Mouse (Mus musculus) neural tube, embryonic 14.5 days (tissue): ENCODE results near the gene Hoxa3. TPM values are rescaled to one million over a fixed set of nuclear protein-coding genes. Genes with fewer than 3 reads are reported as not detected.

Source experiments
- ATAC-seq: fragments of 200-750 bp; cut with Nextera tagmentation; 2 replicates; pipeline ENCODE4 v1.8.0; 2017; ENCODE audit warnings: low read depth, mild to moderate bottlenecking, moderate TSS enrichment, moderate library complexity
- H3K27ac ChIP-seq: fragments of 300-500 bp; sonication (generic); 2 replicates; pipeline ENCODE4 v1.5.1; 2014; ENCODE audit warnings: low read depth, mild to moderate bottlenecking, control low read depth, low read length, moderate library complexity, mixed read lengths
- H3K27me3 ChIP-seq: fragments of 300-500 bp; sonication (generic); 2 replicates; pipeline ENCODE4 v1.6.1; 2014; ENCODE audit warnings: low read length; ENCODE audit not compliant: control insufficient read depth, insufficient read depth
- H3K36me3 ChIP-seq: fragments of 300-500 bp; sonication (generic); 2 replicates; pipeline ENCODE4 v1.6.1; 2014; ENCODE audit warnings: low read length, mixed read lengths; ENCODE audit not compliant: control insufficient read depth, insufficient read depth
- H3K4me1 ChIP-seq: fragments of 300-500 bp; sonication (generic); 2 replicates; pipeline ENCODE4 v1.6.1; 2014; ENCODE audit warnings: low read length; ENCODE audit not compliant: control insufficient read depth, insufficient read depth
- H3K4me2 ChIP-seq: fragments of 300-500 bp; sonication (generic); 2 replicates; pipeline ENCODE4 v1.6.1; 2014; ENCODE audit warnings: mild to moderate bottlenecking, low read depth, low read length, control low read depth
- H3K4me3 ChIP-seq: fragments of 300-500 bp; sonication (generic); 2 replicates; pipeline ENCODE4 v1.5.1; 2014; ENCODE audit warnings: low read depth, low read length, control low read depth, mixed read lengths
- H3K9ac ChIP-seq: fragments of 300-500 bp; sonication (generic); replicated peaks from 2 replicates; pipeline ENCODE4 v1.6.1; 2014; ENCODE audit warnings: low read depth, mild to moderate bottlenecking, control low read depth, low read length, mixed read lengths
- H3K9me3 ChIP-seq: fragments of 300-500 bp; sonication (generic); 2 replicates; pipeline ENCODE4 v1.6.1; 2016; ENCODE audit warnings: low read length; ENCODE audit not compliant: control insufficient read depth
- WGBS: fragments of 180-500 bp; shearing (Covaris S2); extraction: QIAGEN DNeasy Blood & Tissue Kit; methylation state at CpG from one replicate; pipeline ENCODE4 v1.1.7; 2014; 5-methylcytosine and 5-hydroxymethylcytosine counted together
- polyA plus RNA-seq: library from polyadenylated mRNA; unstranded; fragments of >200 nt; fragmentation: Nextera tagmentation; extraction: Ambion mirVana; gene quantifications from 2 replicates; pipeline ENCODE4 v1.2.1, GENCODE M21; 2014

The Hoxa3 gene
- polyA plus RNA-seq, 1 experiment from 2014 or later = 13.4 TPM

DNA sequence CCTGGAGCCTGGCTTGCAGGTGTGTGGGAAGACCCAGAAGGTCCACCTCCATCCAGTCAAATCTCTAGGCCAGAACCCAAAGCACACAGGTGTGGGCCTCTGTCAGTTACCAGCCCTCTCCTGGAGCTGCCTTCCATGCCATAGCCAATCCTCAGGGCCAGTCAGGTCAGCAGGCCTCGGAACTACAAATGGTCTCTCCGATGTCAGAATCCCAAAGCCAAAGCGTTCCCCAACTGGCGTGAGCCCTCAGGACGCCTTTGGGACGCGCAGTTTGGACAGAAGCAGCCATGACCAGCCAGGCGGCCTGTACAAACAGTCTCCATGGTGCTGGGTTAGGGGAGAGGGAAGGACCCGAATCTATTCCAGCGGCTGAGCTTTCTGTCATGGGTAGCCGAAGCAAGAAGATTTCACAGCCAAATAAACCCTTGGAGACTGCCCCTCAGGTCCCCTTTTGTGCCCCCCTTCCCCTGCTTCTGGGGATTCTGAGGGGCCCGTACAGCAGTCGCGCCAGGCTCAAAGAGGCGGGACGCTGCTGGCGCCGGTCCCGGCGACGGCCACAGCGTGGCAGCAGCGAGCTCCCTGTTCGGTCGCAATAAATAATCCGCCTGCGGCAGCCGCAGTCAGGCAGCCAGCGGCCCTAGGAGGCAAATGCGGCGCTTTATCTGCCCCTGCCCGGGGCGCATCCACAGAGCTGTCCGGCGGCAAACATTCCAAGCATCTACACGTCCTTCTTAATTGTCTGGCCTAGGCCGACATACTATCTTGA lies 1.8 kb downstream of the Hoxa3 start:
- WGBS = under 1% methylated on average over 37 of the region's 37 CpGs
- Histone ChIP-seq H3K27ac (peak overlapping the region; percentile 99), H3K4me1 (peaks cover 40% of the 10 kb centered on the region)

DNA sequence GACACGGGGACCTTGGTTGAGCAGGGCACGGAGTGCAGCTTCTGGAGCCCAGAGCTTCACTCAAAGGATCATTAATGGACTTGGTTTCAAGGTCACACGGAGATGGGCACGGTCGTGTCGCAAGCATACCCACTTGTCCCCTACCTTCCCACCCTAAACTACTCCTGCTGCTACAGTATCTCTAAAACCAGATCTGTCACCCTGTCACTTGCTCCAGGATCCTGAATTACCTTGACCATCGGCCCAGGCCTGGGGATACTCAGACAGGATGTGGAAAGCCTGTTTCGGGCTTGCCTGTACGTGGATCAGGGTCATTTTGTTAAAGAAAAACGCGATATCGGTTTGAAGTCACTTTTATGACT lies 3.5 kb downstream of the Hoxa3 start:
- Histone ChIP-seq H3K36me3 (peaks cover 19% of the 10 kb centered on the region; the same call in 1 of the 2 replicates), H3K27me3 (no peaks in the 10 kb centered on the region), H3K4me3 (peak overlapping the region; percentile 88), H3K4me1 (peaks cover 49% of the 10 kb centered on the region), H3K9me3 (no peaks in the 10 kb centered on the region), H3K27ac (peak overlapping the region; percentile 92), H3K4me2 (peak overlapping the region; percentile 99), H3K9ac (peak overlapping the region; percentile 98)
- 4% methylated on average over 12 of the region's 12 CpGs for WGBS
- ATAC-seq = no peak

More for the DNA sequence above, 1.8 kb downstream of the Hoxa3 start:
- peak overlapping the region; percentile 98 for H3K9ac ChIP-seq
- peaks cover 4% of the 10 kb centered on the region; the same call in 1 of the 2 replicates for H3K36me3 ChIP-seq
- no peaks in the 10 kb centered on the region for H3K27me3 ChIP-seq
- peak overlapping the region; percentile 99 for H3K4me2 ChIP-seq
- ATAC-seq = peak; percentile 33
- no peaks in the 10 kb centered on the region for H3K9me3 ChIP-seq
- peak overlapping the region; percentile 88 for H3K4me3 ChIP-seq

DNA sequence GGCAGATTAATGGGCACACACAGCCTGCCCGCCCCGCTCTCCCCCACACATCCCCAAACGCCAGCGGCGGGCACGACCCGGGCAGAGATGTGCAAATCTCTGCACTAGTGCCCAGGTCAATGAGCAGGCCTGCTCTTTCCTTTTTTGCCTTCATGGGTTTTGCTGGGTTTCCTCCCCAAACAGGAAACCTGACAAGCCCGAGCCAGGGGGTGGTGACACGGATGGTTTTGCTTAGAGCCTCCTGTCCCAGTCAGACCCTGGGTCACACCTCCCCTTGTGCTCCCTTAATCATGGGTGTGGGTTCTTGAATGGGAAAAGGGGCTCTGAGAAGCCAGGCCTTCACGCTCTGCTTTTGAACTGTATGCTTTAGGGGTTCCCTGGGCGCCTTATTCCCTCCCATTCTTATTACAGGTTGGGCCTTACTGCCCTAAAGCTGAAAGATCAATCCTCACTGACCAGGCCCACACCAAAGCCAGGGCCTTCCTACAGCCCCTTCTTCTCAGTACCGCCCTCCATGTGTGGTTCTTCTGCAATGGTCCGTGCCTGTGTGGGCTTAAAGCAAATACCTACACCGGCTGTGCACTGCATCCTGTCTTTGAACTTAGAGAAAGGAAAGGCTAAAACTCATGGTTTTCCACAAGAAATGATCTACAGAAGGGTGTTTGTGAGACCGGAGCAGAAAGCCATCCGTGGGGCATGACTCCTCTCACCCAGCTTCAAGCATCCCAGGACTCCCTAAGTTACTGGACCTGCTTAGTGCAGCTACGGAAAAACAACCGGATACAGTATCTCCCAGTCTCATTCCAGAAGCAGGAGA lies 4.1 kb downstream of the Hoxa3 start:
- no peaks in the 10 kb centered on the region for H3K27me3 ChIP-seq
- H3K27ac ChIP-seq = peak overlapping the region; percentile 92

DNA sequence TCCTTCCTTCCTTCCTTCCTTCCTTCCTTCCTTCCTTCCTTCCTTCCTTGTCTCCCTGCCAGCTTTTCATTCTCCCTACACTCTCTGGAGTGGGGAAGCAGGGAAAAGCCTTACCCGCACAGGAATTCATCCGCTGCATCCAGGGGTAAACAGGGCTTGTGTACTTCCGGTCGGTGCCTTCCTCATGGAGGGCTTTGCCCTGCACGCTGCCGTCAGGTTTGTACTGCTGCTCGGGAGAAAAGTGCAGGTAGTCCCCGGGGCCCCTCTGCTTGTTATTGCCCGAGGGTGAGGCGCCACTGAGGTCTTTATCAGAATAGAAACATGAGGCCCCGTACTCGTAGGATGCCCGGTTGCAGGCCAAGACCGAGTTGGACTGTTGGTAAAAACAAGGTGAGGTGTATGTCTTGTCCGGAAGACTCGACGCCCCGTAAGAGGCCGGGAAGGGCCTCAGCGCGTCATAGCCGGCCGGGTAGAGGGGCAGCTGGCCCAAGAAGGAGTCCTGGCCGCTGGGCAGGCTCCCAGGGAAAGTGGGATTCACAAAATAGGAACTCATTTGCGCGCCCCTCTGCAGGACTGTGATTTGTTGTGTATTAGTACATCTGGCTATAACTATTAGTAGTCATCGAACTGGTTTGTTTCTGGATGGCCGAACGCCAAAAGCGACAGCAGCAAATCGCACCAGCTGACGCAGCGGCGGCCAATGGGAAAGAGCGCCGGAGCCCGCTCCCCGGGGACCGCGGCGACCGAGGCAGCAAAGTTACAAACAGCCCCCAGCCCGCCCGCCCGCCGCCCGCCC lies 4.9 kb downstream of the Hoxa3 start, which contains the start of gene Hoxa6:
TSS of gene Hoxa6 (minus strand) at position 651 of the 796 bp plus-strand sequence.
- Histone ChIP-seq H3K9ac (peak within 1 kb of the TSS; percentile 98), H3K4me3 (peak within 1 kb of the TSS; percentile 88), H3K36me3 (peaks cover 27% of the 10 kb centered on the region), H3K27ac (peak within 1 kb of the TSS; percentile 92), H3K4me2 (peak within 1 kb of the TSS; percentile 99), H3K9me3 (no peaks in the 10 kb centered on the region), H3K4me1 (peaks cover 57% of the 10 kb centered on the region), H3K27me3 (no peaks in the 10 kb centered on the region)
- peak; percentile 35 for ATAC-seq
- WGBS = under 1% methylated on average over 46 of the region's 47 CpGs

More for the DNA sequence above, 4.1 kb downstream of the Hoxa3 start:
- Histone ChIP-seq H3K4me1 (peaks cover 49% of the 10 kb centered on the region), H3K4me2 (peak overlapping the region; percentile 99), H3K36me3 (peaks cover 19% of the 10 kb centered on the region; the same call in 1 of the 2 replicates), H3K4me3 (peak overlapping the region; percentile 88), H3K9me3 (no peaks in the 10 kb centered on the region), H3K9ac (peak overlapping the region; percentile 98)
- WGBS = 2% methylated on average over 18 of the region's 18 CpGs
- no peak for ATAC-seq

GRCm38 (mm10) chr6:52207684-52207976 lies 5.5 kb downstream of the Hoxa3 start:
- H3K4me2 ChIP-seq = peak overlapping the region; percentile 99
- H3K36me3 ChIP-seq = peaks cover 33% of the 10 kb centered on the region
- peak overlapping the region; percentile 92 for H3K27ac ChIP-seq
- H3K27me3 ChIP-seq = no peaks in the 10 kb centered on the region
- no peaks in the 10 kb centered on the region for H3K9me3 ChIP-seq
- H3K4me3 ChIP-seq = peak overlapping the region; percentile 88
- ATAC-seq = no peak
- H3K4me1 ChIP-seq = peaks cover 64% of the 10 kb centered on the region
- peak overlapping the region; percentile 98 for H3K9ac ChIP-seq

DNA sequence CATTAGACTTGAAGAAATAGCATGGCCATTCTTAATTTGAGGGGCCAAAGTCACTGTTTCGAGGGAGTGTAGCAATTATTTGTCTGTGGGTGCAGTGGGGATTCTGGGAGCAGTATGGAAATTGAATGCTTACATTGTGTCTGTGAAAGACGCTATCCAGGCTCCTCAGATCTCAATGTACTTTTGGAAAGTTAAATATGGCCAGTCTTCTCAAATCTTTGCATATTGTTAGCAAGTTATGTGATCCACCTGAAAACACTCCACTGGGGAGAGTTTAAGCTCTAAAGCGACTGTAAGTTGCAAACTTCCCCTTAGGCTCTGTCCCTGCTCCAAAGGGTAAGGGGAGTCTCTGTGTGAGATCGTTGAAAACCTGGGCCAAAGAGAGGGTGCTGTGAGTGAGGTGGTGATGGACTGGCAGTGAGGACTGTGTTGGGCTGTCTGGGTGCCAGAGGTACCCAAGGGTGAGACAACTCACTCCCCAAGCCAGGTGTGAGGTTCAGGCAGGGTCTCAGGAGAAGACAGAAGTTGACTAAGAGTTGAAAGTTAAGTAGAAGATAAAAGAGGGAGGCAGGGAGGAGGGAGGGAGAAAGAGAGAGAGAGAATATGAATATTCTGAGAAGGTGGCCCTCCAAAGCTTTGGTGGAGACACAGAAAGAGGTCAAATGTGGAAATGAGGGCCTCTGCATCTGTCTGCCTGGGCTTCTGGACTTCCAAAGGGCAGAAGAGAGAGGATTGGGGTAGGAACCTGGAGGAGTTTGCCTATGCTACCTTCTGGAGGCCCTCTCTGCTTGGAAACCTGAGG lies 6.1 kb downstream of the Hoxa3 start:
- Histone ChIP-seq H3K4me3 (peak overlapping the region; percentile 88), H3K27me3 (no peaks in the 10 kb centered on the region)

DNA sequence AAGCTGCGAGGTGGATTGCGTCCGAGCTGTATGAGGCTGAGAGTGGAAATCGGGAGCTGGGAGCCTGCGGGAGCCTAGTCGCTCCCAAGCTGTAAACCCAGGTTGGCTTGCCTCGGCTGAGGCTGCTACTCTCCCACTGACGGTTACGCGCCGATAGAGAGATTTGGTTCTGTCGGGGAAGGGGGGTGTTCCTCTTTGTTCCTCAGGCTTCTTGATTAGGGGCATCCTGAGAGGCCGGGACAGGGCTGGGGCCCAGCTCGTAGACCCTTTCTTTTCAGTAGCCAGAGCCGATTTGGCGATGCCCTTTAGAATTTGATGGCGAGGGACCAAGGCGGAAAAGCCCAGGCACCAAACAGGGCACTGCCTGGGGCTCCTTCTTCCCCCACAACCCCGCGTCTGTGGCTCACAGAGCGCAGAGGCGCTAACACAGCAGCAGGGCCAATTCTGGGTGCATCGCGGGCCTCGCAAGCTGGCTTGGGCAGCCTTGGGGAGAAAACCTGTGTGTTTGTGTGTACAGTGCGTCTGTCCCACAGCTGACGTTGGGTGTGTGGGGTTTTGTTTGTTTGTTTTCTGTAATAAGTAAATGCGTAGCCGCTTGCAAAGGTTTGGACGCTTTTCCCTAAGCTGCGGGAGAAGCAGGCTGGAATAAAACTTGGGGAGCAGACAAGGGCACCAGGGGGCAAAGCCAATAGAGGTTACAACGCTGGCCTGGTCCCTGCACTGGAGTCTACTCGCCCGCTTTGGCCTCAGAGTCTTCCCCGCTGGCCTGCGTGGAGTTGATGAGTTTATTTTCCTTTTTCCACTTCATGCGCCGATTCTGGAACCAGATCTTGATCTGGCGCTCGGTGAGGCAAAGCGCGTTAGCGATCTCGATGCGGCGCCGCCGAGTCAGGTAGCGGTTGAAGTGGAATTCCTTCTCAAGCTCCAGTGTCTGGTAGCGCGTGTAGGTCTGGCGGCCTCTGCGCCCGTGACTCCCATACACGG lies 7.2 kb downstream of the Hoxa3 start:
- peak overlapping the region; percentile 99 for H3K4me2 ChIP-seq
- peak overlapping the region; percentile 92 for H3K27ac ChIP-seq
- no peak for ATAC-seq
- no peaks in the 10 kb centered on the region for H3K27me3 ChIP-seq
- WGBS = 2% methylated on average over 55 of the region's 55 CpGs
- H3K9me3 ChIP-seq = no peaks in the 10 kb centered on the region
- H3K4me3 ChIP-seq = peak overlapping the region; percentile 88
- peak overlapping the region; percentile 98 for H3K9ac ChIP-seq
- peaks cover 46% of the 10 kb centered on the region for H3K36me3 ChIP-seq
- peaks cover 80% of the 10 kb centered on the region for H3K4me1 ChIP-seq

More for the DNA sequence above, 6.1 kb downstream of the Hoxa3 start:
- H3K9me3 ChIP-seq = no peaks in the 10 kb centered on the region
- peaks cover 37% of the 10 kb centered on the region for H3K36me3 ChIP-seq
- WGBS = 8% methylated on average over 4 of the region's 4 CpGs
- peaks cover 68% of the 10 kb centered on the region for H3K4me1 ChIP-seq
- peak overlapping the region; percentile 98 for H3K9ac ChIP-seq
- H3K4me2 ChIP-seq = peak overlapping the region; percentile 99
- peak overlapping the region; percentile 92 for H3K27ac ChIP-seq
- no peak for ATAC-seq
